Mouse (Mus musculus): ENCODE measurements around the gene Adtrp. TPM values are rescaled to one million over a fixed set of nuclear protein-coding genes. Genes with fewer than 3 reads are reported as not detected.

The Adtrp gene
- not detected in 2 replicates for polyA plus RNA-seq (2016; fragmentation: Nextera tagmentation; extraction: Ambion mirVana)

DNA sequence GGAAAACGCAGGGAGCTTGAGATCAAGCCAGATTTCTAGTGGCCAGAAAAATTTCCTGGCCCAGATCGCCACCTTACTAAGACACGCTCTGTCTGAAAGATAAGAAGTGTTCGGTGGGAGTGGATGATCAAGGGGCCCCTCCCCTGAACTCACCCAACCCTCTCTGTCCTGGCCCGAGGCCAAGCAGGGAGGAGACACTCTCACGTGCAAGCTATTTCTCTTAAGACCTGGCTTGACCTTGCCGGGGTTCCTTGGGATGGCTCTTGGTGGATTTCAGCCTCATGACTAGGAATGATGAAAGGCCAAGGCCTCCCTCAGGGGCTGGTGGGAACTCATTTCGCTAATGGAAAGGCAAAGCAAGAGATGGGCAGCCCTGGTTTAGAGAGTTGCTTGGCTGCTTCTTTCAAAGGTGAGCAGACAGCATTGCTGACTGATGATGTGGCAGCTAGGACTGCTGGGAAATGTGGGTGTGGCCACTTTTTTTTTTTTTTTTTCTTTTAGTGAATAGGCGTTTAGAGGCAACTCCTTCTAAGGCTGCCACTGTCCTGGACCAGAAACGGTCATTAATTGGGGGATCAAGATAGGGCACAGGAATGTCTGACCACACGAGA lies at the start of gene Adtrp:
Gene Adtrp, minus strand, starts transcription at position 169 of the 611 bp plus-strand sequence.
- Histone ChIP-seq H3K4me3 (no peak within 1 kb of the TSS), H3K9ac (replicated peaks) (no peak within 1 kb of the TSS), H3K27me3 (no peaks in the 10 kb centered on the region), H3K4me1 (peaks cover 9% of the 10 kb centered on the region; the same call in 1 of the 2 replicates), H3K27ac (replicated peaks) (no peak within 1 kb of the TSS), H3K9me3 (no peaks in the 10 kb centered on the region), H3K4me2 (replicated peaks) (no peak within 1 kb of the TSS), H3K36me3 (no peaks in the 10 kb centered on the region)
- ATAC-seq (ENCODE audit: low FRiP score, low read depth) = no peak
- 89% methylated on average over 11 of the region's 11 CpGs for WGBS

GRCm38 (mm10) chr13:41892016-41892415 lies 44.5 kb upstream of the Adtrp start:
- Histone ChIP-seq H3K9me3 (no peaks in the 10 kb centered on the region), H3K27me3 (no peaks in the 10 kb centered on the region), H3K27ac (replicated peaks) (no peak overlapping the region), H3K4me3 (no peak overlapping the region), H3K9ac (replicated peaks) (no peak overlapping the region), H3K4me1 (no peaks in the 10 kb centered on the region), H3K36me3 (no peaks in the 10 kb centered on the region), H3K4me2 (replicated peaks) (no peak overlapping the region)
- 93% methylated on average over 12 of the region's 12 CpGs for WGBS
- no peak for ATAC-seq (ENCODE audit: low FRiP score, low read depth)

DNA sequence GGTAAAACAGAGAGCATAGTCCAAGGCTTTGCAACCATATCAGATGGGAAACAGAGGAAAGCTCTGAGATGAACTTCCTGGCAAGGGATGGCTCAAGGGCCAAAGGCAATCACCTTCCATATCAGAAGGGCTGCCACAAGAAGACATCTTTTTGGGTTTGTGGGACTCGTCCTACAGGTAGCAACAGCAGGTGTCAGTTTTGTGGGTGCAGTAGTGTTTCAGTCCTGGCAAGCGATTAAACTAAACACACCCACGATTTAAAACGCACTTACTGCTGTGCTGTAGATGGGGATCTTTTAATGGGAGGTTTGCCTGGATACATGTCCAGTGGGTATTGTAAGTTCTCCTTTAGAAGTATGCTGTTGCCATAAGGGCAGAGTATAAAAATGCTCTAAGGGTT lies 43.1 kb upstream of the Adtrp start:
- ATAC-seq (ENCODE audit: low FRiP score, low read depth) = no peak
- Histone ChIP-seq H3K9me3 (no peaks in the 10 kb centered on the region), H3K27me3 (no peaks in the 10 kb centered on the region), H3K4me3 (no peak overlapping the region), H3K36me3 (no peaks in the 10 kb centered on the region), H3K4me2 (replicated peaks) (no peak overlapping the region), H3K9ac (replicated peaks) (no peak overlapping the region), H3K27ac (replicated peaks) (no peak overlapping the region), H3K4me1 (no peaks in the 10 kb centered on the region)
- 84% methylated on average over 4 of the region's 4 CpGs for WGBS

GRCm38 (mm10) chr13:41890111-41890600 lies 42.7 kb upstream of the Adtrp start:
- no peak overlapping the region for H3K4me3 ChIP-seq
- H3K27me3 ChIP-seq = no peaks in the 10 kb centered on the region
- H3K9ac ChIP-seq (replicated peaks) = no peak overlapping the region
- H3K36me3 ChIP-seq = no peaks in the 10 kb centered on the region
- no peaks in the 10 kb centered on the region for H3K9me3 ChIP-seq
- H3K4me2 ChIP-seq (replicated peaks) = no peak overlapping the region
- WGBS = 92% methylated on average over 2 of the region's 2 CpGs
- no peaks in the 10 kb centered on the region for H3K4me1 ChIP-seq
- ATAC-seq (ENCODE audit: low FRiP score, low read depth) = no peak
- no peak overlapping the region for H3K27ac ChIP-seq (replicated peaks)

DNA sequence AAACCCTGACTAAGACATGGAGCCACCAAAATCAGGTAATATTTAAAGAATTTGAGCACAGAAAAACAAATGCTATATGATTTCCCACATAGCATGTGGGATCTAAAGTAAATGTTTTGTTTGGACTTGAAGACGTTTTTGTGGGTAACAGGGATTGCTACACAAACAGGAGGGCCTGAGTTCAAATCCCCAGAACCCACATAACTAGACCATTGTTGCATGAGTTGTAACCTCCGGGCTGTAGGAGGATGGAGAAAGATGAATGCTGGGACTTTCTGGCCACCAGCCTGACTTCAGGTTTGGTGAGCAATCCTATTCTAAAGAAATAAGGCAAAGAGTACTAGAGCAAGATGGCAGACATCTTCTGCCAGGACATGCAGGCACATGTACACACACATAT lies 41.2 kb upstream of the Adtrp start:
- no peak for ATAC-seq (ENCODE audit: low FRiP score, low read depth)
- H3K9ac ChIP-seq (replicated peaks) = no peak overlapping the region
- no peak overlapping the region for H3K4me2 ChIP-seq (replicated peaks)
- no peak overlapping the region for H3K27ac ChIP-seq (replicated peaks)
- H3K27me3 ChIP-seq = no peaks in the 10 kb centered on the region
- H3K4me1 ChIP-seq = no peaks in the 10 kb centered on the region
- WGBS = 88% methylated on average over 2 of the region's 2 CpGs
- no peaks in the 10 kb centered on the region for H3K36me3 ChIP-seq
- no peaks in the 10 kb centered on the region for H3K9me3 ChIP-seq
- H3K4me3 ChIP-seq = no peak overlapping the region

GRCm38 (mm10) chr13:41886120-41886519 lies 38.6 kb upstream of the Adtrp start:
- Histone ChIP-seq H3K9ac (replicated peaks) (no peak overlapping the region), H3K27ac (replicated peaks) (no peak overlapping the region), H3K4me2 (replicated peaks) (no peak overlapping the region), H3K4me3 (no peak overlapping the region), H3K4me1 (no peaks in the 10 kb centered on the region), H3K9me3 (no peaks in the 10 kb centered on the region), H3K27me3 (no peaks in the 10 kb centered on the region), H3K36me3 (no peaks in the 10 kb centered on the region)
- 94% methylated on average over 4 of the region's 4 CpGs for WGBS
- no peak for ATAC-seq (ENCODE audit: low FRiP score, low read depth)

GRCm38 (mm10) chr13:41883665-41884291 lies 36.3 kb upstream of the Adtrp start:
- H3K4me1 ChIP-seq = no peaks in the 10 kb centered on the region
- H3K9me3 ChIP-seq = no peaks in the 10 kb centered on the region
- 74% methylated on average over 4 of the region's 4 CpGs for WGBS
- H3K27ac ChIP-seq (replicated peaks) = no peak overlapping the region
- ATAC-seq (ENCODE audit: low FRiP score, low read depth) = no peak
- no peak overlapping the region for H3K9ac ChIP-seq (replicated peaks)
- H3K36me3 ChIP-seq = no peaks in the 10 kb centered on the region
- H3K27me3 ChIP-seq = no peaks in the 10 kb centered on the region
- H3K4me3 ChIP-seq = no peak overlapping the region
- H3K4me2 ChIP-seq (replicated peaks) = no peak overlapping the region

DNA sequence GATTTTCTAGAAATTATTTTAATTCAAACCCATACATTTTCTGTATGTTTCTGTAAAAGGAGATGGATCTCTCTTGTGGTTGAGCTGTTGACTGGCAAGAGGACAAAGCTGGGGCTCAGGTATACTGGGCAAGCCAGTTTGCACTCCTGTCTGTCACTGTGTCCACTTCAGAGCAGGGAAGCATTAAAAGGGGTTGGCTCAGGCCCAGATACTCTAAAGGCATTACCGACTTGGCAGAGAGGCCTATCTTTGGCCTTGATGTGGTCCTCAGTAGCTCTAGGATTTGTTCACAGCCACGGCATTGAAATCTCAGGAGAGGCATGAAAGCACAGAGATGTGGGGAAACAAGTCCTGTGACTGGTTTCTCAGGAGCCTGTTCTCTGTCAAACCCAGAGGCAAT lies 33.7 kb upstream of the Adtrp start:
- Histone ChIP-seq H3K9ac (replicated peaks) (no peak overlapping the region), H3K27ac (replicated peaks) (no peak overlapping the region), H3K9me3 (no peaks in the 10 kb centered on the region), H3K27me3 (no peaks in the 10 kb centered on the region), H3K4me1 (no peaks in the 10 kb centered on the region), H3K4me3 (no peak overlapping the region), H3K4me2 (replicated peaks) (no peak overlapping the region), H3K36me3 (no peaks in the 10 kb centered on the region)
- 83% methylated on average over 2 of the region's 2 CpGs for WGBS
- no peak for ATAC-seq (ENCODE audit: low FRiP score, low read depth)

GRCm38 (mm10) chr13:41880525-41880924 lies 33.0 kb upstream of the Adtrp start:
- ATAC-seq (ENCODE audit: low FRiP score, low read depth) = no peak
- Histone ChIP-seq H3K27ac (replicated peaks) (no peak overlapping the region), H3K27me3 (no peaks in the 10 kb centered on the region), H3K4me3 (no peak overlapping the region), H3K9ac (replicated peaks) (no peak overlapping the region), H3K4me2 (replicated peaks) (no peak overlapping the region), H3K9me3 (no peaks in the 10 kb centered on the region), H3K4me1 (no peaks in the 10 kb centered on the region), H3K36me3 (no peaks in the 10 kb centered on the region)

DNA sequence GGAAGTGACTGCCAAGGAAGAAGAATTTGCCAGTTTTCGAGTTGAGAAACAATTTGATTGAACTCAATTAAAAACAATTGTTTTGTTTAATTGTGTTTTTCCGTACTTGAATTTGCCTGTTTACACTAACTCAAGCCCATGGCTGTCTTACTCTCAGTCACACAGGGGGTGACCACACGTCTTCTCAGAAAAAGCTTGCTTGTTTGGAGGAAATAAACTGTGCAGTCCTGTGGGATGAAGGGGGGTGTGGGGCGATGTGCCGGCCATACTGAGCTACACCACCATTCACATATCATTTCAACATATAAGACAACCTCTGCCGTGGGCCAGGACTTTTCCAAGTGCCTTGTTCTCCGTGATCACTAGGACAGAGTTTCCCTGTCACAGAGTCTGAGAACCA lies 25.2 kb upstream of the Adtrp start:
- ATAC-seq (ENCODE audit: low FRiP score, low read depth) = no peak

DNA sequence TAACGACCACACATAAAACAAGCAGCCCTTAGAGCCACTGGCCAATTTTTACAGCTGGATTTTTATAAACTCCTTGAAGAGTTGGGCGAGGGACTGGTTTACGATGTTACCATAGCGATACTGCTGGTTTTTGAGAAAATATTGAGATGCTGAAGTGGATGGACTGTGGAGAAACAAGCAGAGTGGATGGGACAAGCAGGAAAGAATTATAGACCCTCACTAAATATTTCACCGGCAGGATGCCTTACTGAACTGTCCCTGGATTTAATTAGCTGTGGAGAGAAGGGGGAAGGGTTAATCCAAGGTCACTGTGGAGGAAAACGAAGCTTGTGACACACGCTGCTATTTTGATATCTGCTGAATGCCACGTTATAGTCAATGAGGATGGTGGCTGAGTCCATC lies 24.7 kb upstream of the Adtrp start:
- ATAC-seq (ENCODE audit: low FRiP score, low read depth) = no peak
- Histone ChIP-seq H3K36me3 (no peaks in the 10 kb centered on the region), H3K9ac (replicated peaks) (no peak overlapping the region), H3K4me1 (no peaks in the 10 kb centered on the region), H3K27me3 (no peaks in the 10 kb centered on the region), H3K4me3 (no peak overlapping the region), H3K4me2 (replicated peaks) (no peak overlapping the region), H3K27ac (replicated peaks) (no peak overlapping the region), H3K9me3 (no peaks in the 10 kb centered on the region)
- 45% methylated on average over 8 of the region's 8 CpGs for WGBS

More for the DNA sequence above, 25.2 kb upstream of the Adtrp start:
- Histone ChIP-seq H3K27me3 (no peaks in the 10 kb centered on the region), H3K9me3 (no peaks in the 10 kb centered on the region), H3K27ac (replicated peaks) (no peak overlapping the region), H3K36me3 (no peaks in the 10 kb centered on the region), H3K4me2 (replicated peaks) (no peak overlapping the region), H3K4me1 (no peaks in the 10 kb centered on the region), H3K4me3 (no peak overlapping the region), H3K9ac (replicated peaks) (no peak overlapping the region)
- WGBS = 72% methylated on average over 7 of the region's 7 CpGs

GRCm38 (mm10) chr13:41867533-41867932 lies 20.0 kb upstream of the Adtrp start:
- Histone ChIP-seq H3K4me3 (no peak overlapping the region), H3K27me3 (no peaks in the 10 kb centered on the region), H3K4me2 (replicated peaks) (no peak overlapping the region), H3K9ac (replicated peaks) (no peak overlapping the region), H3K27ac (replicated peaks) (no peak overlapping the region), H3K9me3 (no peaks in the 10 kb centered on the region), H3K36me3 (no peaks in the 10 kb centered on the region), H3K4me1 (no peaks in the 10 kb centered on the region)
- 85% methylated on average over 2 of the region's 2 CpGs for WGBS
- no peak for ATAC-seq (ENCODE audit: low FRiP score, low read depth)

DNA sequence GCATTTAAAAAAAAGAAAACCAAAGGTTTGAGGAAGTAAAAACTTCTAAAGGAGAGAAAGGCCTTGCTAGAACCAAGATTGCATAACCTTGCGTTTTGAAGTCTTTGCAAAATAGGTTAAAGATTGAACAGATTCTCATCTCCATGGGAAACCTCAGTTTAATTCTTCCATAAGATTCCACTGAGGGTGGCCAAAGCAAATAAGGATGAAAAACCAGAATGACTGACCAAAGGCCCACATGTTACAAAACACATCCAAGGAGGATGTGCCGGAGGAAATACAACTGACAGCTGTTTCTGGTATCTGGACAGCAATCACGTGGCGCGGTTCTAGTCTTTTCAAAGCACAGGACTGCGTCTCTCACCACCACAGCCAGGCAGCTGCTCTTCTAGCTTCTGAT lies 18.1 kb upstream of the Adtrp start:
- no peak overlapping the region for H3K4me2 ChIP-seq (replicated peaks)
- H3K9me3 ChIP-seq = no peaks in the 10 kb centered on the region
- no peak overlapping the region for H3K4me3 ChIP-seq
- no peaks in the 10 kb centered on the region for H3K27me3 ChIP-seq
- ATAC-seq (ENCODE audit: low FRiP score, low read depth) = no peak
- no peak overlapping the region for H3K9ac ChIP-seq (replicated peaks)
- 85% methylated on average over 6 of the region's 6 CpGs for WGBS
- H3K4me1 ChIP-seq = no peaks in the 10 kb centered on the region
- H3K36me3 ChIP-seq = no peaks in the 10 kb centered on the region
- no peak overlapping the region for H3K27ac ChIP-seq (replicated peaks)
